Mouse (Mus musculus) cerebellum, adult 2 months (tissue): ENCODE results near the gene Gm49388.

ENCODE experiments used
- CTCF ChIP-seq: fragments of 200-500 bp; IDR thresholded peaks from 2 replicates; pipeline ENCODE4 v1.5.1; 2011; ENCODE audit warnings: low read depth, mild to moderate bottlenecking, control low read depth, low read length, moderate library complexity, borderline replicate concordance; ENCODE audit not compliant: insufficient read depth
- POLR2A ChIP-seq: fragments of 200-500 bp; IDR thresholded peaks from 2 replicates; pipeline ENCODE4 v1.6.1; 2011; ENCODE audit warnings: low read length, control low read depth, borderline replicate concordance; ENCODE audit not compliant: insufficient read depth

- TF ChIP-seq CTCF (peak; percentile 94), POLR2A (no peak)
These were observed 24.4 kb upstream of the Gm49388 start for GRCm38 (mm10) chr7:127761026-127761425.
